Mouse (Mus musculus) hindbrain, embryonic 12.5 days (tissue): ENCODE measurements around the gene Ccnyl1. TPM values are rescaled to one million over a fixed set of nuclear protein-coding genes. Genes with fewer than 3 reads are reported as not detected.
A peak's percentile ranks its signal among the peaks of the same experiment; 100 is the strongest.

Experiments
- ATAC-seq: fragments of 200-750 bp; cut with Nextera tagmentation; 2 replicates; pipeline ENCODE4 v1.8.0; 2017; ENCODE audit warnings: moderate TSS enrichment; ENCODE audit not compliant: low FRiP score
- H3K27ac ChIP-seq: fragments of 300-500 bp; sonication (generic); 2 replicates; pipeline ENCODE4 v1.5.1; 2016; ENCODE audit warnings: mild to moderate bottlenecking
- H3K27me3 ChIP-seq: fragments of 300-500 bp; sonication (generic); 2 replicates; pipeline ENCODE4 v1.6.1; 2016; ENCODE audit warnings: mild to moderate bottlenecking
- H3K36me3 ChIP-seq: fragments of 300-500 bp; sonication (generic); 2 replicates; pipeline ENCODE4 v1.6.1; 2016; ENCODE audit warnings: mild to moderate bottlenecking
- H3K4me1 ChIP-seq: fragments of 300-500 bp; sonication (generic); 2 replicates; pipeline ENCODE4 v1.6.1; 2016
- H3K4me2 ChIP-seq: fragments of 300-500 bp; sonication (generic); replicated peaks from 2 replicates; pipeline ENCODE4 v1.6.1; 2016; ENCODE audit warnings: mild to moderate bottlenecking
- H3K4me3 ChIP-seq: fragments of 300-500 bp; sonication (generic); 2 replicates; pipeline ENCODE4 v1.5.1; 2016; ENCODE audit warnings: mild to moderate bottlenecking
- H3K9ac ChIP-seq: fragments of 300-500 bp; sonication (generic); 2 replicates; pipeline ENCODE4 v1.6.1; 2016; ENCODE audit warnings: mild to moderate bottlenecking, moderate library complexity
- H3K9me3 ChIP-seq: fragments of 300-500 bp; sonication (generic); replicated peaks from 2 replicates; pipeline ENCODE4 v1.6.1; 2016; ENCODE audit warnings: mild to moderate bottlenecking
- WGBS: fragments of 180-500 bp; shearing (Covaris S2); methylation state at CpG from one replicate; pipeline ENCODE4 v1.1.7; 2016; 5-methylcytosine and 5-hydroxymethylcytosine counted together
- polyA plus RNA-seq: library from polyadenylated mRNA; unstranded; fragments of >200 nt; fragmentation: Nextera tagmentation; extraction: Ambion mirVana; gene quantifications from 2 replicates; pipeline ENCODE4 v1.2.1, GENCODE M21; 2016

Ccnyl1 gene
- polyA plus RNA-seq, 1 experiment from 2014 or later, result 7.8 TPM

DNA sequence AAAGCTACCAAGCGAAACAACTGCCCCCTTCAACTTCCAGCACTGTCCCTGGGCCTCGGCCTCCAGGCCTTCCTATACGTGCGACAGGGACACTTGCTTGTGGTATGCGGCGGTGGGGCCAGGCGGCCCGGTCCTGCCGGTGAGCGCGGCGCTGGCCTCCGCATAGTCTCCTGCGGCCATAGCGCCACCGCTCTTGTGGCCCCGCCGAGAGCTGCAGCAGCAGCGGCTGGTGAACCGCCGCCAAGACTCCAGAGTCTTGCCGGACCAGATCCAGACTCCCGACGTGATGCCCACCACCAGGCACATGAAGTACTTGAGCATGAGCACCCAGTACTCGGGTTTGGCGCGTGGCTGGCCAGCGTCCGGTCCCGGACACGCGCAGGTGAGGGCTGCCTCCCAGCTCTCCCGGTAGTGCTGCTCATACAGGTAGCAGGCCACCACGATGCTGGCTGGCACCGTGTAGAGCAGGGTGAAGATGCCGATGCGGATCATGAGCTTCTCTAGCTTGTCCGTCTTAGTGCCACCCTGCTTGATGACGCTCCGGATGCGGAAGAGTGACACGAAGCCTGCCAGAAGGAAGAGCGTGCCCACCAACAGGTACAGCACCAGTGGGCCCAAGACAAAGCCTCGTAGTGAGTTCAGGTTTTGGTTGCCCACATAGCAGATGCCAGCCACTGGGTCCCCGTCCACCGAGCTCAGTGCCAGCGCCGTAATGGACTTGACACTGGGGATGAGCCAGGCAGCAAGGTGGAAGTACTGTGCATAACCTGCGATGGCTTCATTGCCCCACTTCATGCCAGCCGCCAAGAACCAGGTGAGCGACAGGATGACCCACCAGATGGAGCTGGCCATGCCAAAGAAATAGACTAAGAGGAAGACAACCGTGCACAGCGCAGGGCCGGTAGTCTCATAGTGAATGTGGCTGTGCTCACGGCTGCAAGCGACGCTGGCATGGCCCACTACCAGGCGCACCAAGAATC, 44.8 kb downstream of the Ccnyl1 start:
- WGBS, result 37% methylated on average over 58 of the region's 58 CpGs

DNA sequence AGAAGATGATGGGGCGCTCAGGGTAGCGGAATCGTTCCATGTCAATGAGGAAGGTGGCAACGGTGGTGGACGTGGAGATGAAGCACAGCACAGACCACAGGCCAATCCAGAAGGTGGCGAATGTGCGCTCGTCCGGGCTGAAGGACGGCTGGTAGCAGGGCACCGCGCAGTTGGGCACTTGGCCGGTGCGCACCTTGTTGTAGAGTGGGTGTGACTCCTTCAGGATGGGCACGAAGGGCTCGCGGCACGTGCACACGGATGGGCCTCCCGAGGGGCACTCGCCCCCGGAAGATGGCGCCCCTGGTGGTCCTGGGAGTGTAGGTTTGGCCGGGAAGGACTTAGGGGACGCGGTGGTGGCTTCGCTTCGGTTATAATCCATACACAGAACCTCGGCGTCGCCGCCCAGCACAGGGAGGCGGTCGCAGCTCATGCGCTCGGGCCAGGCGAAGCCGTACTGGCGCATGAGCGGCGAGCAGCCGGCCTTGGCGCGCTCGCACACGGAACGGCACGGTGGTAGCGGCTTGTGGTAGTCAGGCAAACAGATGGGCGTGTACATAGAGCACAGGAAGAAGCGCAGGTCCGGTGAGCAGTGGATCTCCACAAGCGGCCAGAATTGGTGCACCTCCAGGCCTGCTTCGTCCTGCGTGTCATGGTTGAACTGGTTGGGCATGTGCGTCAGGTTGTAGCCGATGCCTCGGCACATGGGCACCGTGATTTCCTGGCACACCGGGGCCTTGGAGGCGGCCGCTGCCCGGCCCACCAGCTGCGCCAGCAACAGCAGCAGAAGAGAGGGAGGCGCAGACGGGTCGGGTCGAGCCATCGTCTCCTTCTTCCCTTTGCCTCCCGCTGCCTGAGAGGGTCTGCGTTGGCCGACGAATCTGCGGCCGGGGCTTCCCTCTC, 45.8 kb downstream of the Ccnyl1 start:
- Histone ChIP-seq H3K27ac (no peak overlapping the region), H3K27me3 (peaks cover 71% of the 10 kb centered on the region), H3K36me3 (no peaks in the 10 kb centered on the region), H3K4me1 (peaks cover 38% of the 10 kb centered on the region), H3K9me3 (no peaks in the 10 kb centered on the region), H3K9ac (peak overlapping the region; percentile 70), H3K4me2 (peak overlapping the region; percentile 95), H3K4me3 (peak overlapping the region; percentile 65)
- peak; percentile 21 for ATAC-seq
- WGBS, result 13% methylated on average over 71 of the region's 75 CpGs

More for the DNA sequence above, 44.8 kb downstream of the Ccnyl1 start:
- peak overlapping the region; percentile 95 for H3K4me2 ChIP-seq
- no peaks in the 10 kb centered on the region for H3K36me3 ChIP-seq
- H3K9ac ChIP-seq, result peak overlapping the region; percentile 27; the same call in 1 of the 2 replicates
- H3K4me3 ChIP-seq, result peak overlapping the region; percentile 65
- peaks cover 38% of the 10 kb centered on the region for H3K4me1 ChIP-seq
- peaks cover 71% of the 10 kb centered on the region for H3K27me3 ChIP-seq
- no peak overlapping the region for H3K27ac ChIP-seq
- no peak for ATAC-seq
- no peaks in the 10 kb centered on the region for H3K9me3 ChIP-seq

DNA sequence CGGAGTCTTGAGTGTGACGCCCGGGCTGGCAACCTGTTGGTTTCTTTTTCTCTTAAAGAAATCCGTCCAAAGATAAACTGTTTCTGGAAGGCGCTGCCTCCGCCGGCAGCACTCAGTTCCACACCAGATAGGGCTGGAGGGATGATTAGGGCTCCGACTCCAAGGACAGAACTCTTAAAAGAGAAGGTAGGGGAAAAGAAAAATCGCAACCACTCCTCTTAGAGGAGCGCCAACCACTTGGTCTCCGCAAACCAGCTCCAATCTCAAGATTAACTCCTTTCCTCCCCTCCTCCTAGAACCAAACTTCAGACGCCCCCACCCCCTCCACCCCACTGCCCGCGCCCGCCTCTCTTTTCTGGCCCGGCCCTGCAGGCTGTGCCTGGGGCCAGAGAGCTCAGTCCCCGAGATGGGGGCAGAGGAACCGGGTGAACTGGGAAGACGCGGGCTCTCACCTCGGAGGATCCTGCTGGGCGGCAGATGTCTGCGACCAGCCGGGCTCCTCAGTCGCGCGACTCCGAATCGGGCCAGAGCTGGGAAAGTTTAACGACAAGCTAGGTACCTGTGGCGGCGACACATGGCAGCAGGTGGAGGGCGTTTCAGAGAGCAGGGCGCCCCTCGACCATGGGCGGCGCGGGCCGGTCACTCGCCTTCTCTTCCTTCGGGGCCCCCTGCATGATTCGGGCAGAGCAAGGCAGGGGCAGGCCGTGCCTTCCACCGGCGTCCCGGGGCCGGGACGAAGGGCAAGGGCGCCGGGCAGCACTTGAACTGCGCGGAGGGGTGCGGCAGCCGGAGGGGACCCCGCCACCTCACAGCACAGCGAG, 46.6 kb downstream of the Ccnyl1 start:
- no peaks in the 10 kb centered on the region for H3K9me3 ChIP-seq
- H3K4me2 ChIP-seq, result peak overlapping the region; percentile 95
- no peaks in the 10 kb centered on the region for H3K36me3 ChIP-seq
- ATAC-seq, result 0 out of 2 replicates have a peak, but pooled peaks have one; percentile 0
- WGBS, result under 1% methylated on average over 55 of the region's 56 CpGs
- H3K27ac ChIP-seq, result 0 out of 2 replicates have a peak overlapping the region, but pooled peaks have one; percentile 17
- peaks cover 38% of the 10 kb centered on the region for H3K4me1 ChIP-seq
- H3K27me3 ChIP-seq, result peaks cover 67% of the 10 kb centered on the region
- H3K9ac ChIP-seq, result peak overlapping the region; percentile 70
- H3K4me3 ChIP-seq, result peak overlapping the region; percentile 65

DNA sequence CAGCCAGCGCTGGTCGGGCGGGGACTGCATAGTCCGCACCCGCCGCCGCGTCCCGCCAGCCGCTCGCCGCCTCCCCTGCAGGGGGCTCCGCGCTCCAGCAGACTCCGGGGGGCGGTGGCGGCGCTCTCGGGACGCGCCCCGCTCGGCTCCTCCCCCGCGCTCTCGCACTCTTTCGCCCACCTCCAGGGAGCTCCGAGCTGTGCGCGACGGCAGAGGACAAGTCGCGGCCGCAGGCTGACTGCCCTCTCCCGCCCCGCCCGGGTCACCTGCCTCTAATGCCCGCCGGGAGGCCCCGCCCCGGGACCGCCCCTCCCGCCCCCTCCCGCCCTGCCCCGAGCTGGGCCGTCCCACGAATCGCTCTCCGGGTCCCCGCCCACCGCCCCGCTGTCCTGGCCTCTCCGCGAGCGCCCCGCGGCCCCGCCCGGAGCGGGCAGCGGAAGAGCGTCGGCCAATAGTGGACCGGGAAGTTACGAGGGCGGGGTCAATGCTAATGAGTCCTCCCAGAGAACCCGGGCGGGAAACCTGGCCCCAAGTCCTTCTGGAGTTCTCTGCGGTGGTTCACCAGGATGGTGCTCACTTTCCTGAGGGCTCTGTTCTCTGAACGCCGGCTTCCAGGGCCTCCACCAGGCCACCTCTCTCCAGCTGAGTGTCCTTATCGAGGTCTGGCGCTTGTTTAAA, 47.4 kb downstream of the Ccnyl1 start, which contains the start of gene Fzd5:
TSS of gene Fzd5 (minus strand) at position 250 of the 678 bp plus-strand sequence.
- peaks cover 60% of the 10 kb centered on the region for H3K27me3 ChIP-seq
- H3K4me3 ChIP-seq, result peak within 1 kb of the TSS; percentile 65
- no peaks in the 10 kb centered on the region for H3K36me3 ChIP-seq
- no peaks in the 10 kb centered on the region for H3K9me3 ChIP-seq
- H3K27ac ChIP-seq, result 0 out of 2 replicates have a peak within 1 kb of the TSS, but pooled peaks have one; percentile 17
- ATAC-seq, result peak; percentile 93
- peak within 1 kb of the TSS; percentile 95 for H3K4me2 ChIP-seq
- WGBS, result under 1% methylated on average over 52 of the region's 73 CpGs
- H3K9ac ChIP-seq, result peak within 1 kb of the TSS; percentile 70
- H3K4me1 ChIP-seq, result peaks cover 38% of the 10 kb centered on the region

DNA sequence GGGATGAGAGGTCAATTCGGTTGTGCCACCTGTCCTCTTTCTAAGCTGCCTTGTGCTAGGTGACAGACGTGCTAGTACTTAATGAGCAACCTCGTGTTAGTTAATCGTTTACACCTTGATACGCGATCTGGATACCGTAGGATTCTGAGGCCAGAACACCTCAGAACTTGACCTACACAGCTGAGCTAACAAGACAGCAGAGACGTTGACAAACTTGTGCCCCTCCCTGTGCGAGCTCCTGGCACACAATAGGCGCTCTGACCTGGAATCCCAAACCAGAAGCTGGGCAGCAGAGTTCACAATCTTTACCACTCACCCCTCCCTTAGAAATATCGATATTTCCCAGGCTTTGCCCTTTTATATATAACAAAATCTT, 47.9 kb downstream of the Ccnyl1 start:
- under 1% methylated on average over 11 of the region's 11 CpGs for WGBS
- peak; percentile 14; the same call in 1 of the 2 replicates for ATAC-seq
- H3K4me1 ChIP-seq, result peaks cover 38% of the 10 kb centered on the region

DNA sequence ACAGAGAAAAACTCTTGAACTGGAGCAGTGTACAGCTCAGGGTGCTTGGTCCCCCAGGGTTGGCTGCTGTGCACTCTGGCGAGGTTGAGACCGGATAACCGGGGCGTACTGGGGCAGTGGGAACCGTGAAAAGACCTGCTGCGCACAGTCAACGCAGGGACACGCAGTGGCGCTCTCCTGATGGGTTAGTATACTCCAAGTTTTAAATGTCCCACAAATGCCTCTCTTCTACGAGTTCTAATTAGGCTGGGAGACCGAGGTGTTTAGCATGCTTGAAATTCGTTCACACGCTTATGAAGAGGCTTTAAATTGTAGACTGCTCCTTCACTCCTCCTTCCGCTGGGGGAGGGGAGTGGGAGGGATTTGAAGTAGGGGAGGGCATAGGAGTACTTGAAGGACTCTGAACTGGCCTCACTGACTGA, 48.4 kb downstream of the Ccnyl1 start:
- peaks cover 49% of the 10 kb centered on the region for H3K27me3 ChIP-seq
- 0 out of 2 replicates have a peak overlapping the region, but pooled peaks have one; percentile 15 for H3K9ac ChIP-seq
- H3K4me3 ChIP-seq, result peak overlapping the region; percentile 65
- ATAC-seq, result no peak
- WGBS, result under 1% methylated on average over 14 of the region's 14 CpGs
- no peak overlapping the region for H3K27ac ChIP-seq
- H3K4me2 ChIP-seq, result peak overlapping the region; percentile 95
- H3K36me3 ChIP-seq, result no peaks in the 10 kb centered on the region
- no peaks in the 10 kb centered on the region for H3K9me3 ChIP-seq
- H3K4me1 ChIP-seq, result peaks cover 38% of the 10 kb centered on the region

More for the DNA sequence above, 47.9 kb downstream of the Ccnyl1 start:
- Histone ChIP-seq H3K36me3 (no peaks in the 10 kb centered on the region), H3K27ac (no peak overlapping the region), H3K4me3 (peak overlapping the region; percentile 65), H3K4me2 (peak overlapping the region; percentile 95), H3K9ac (0 out of 2 replicates have a peak overlapping the region, but pooled peaks have one; percentile 15), H3K27me3 (peaks cover 54% of the 10 kb centered on the region), H3K9me3 (no peaks in the 10 kb centered on the region)

DNA sequence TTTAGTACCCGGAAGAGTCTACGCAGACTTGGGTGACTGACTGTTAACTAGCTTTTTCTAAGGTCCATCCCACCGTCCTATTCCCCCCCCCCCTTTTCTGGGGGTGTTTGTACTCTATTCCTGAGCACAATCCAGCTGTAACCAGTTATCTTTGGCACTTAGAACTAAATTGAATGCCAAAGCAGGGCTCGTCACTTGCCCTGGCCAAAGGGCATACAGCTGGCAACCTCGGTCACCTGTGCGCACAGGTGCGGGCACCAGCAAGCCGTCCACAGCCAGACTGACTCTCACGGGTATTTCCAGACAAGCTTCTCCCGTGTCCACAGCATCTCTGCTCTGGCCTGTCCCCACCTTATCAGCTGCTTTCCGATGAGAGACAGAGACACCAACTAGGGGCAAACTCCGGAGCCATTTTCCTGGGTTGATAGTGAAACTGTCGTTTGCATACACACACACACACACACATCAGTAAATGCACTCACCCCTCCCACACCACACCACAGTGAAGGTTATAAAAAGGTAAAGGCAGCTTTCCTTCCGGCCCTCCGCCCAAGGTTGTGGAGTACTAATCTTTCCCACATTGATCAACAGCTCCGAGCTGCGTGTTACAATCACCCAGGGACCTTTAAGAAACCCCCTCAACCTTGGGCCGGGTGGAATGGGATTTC, 52.6 kb downstream of the Ccnyl1 start:
- WGBS, result 90% methylated on average over 18 of the region's 18 CpGs

DNA sequence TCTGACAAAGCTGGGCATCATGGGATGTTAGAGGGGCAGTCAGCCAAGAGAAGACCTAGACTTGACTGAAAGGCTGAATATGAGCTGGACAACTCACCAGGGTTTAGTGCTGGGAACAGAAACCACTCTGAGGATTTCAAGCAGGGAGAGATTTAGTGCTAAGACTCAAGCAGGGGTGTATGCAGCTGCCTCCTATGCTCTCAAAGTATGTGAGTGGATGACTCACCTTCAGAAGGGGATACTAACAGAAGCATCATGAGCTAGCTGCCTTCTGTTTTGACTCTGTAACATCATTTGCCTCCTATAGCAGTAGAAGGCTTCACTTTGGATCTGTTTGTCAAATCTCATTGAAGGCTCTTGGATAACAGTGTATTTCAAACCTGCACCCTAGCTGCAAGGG, 54.4 kb downstream of the Ccnyl1 start:
- H3K27ac ChIP-seq, result no peak overlapping the region
- H3K4me3 ChIP-seq, result no peak overlapping the region
- no peaks in the 10 kb centered on the region for H3K27me3 ChIP-seq
- no peak for ATAC-seq
- no peak overlapping the region for H3K9ac ChIP-seq
- no peaks in the 10 kb centered on the region for H3K9me3 ChIP-seq
- H3K4me2 ChIP-seq, result no peak overlapping the region
- no peaks in the 10 kb centered on the region for H3K4me1 ChIP-seq
- no peaks in the 10 kb centered on the region for H3K36me3 ChIP-seq

More for the DNA sequence above, 52.6 kb downstream of the Ccnyl1 start:
- no peaks in the 10 kb centered on the region for H3K9me3 ChIP-seq
- no peak overlapping the region for H3K4me3 ChIP-seq
- no peak overlapping the region for H3K27ac ChIP-seq
- no peak for ATAC-seq
- peaks cover 10% of the 10 kb centered on the region for H3K27me3 ChIP-seq
- H3K4me1 ChIP-seq, result peaks cover 8% of the 10 kb centered on the region
- H3K36me3 ChIP-seq, result no peaks in the 10 kb centered on the region
- no peak overlapping the region for H3K9ac ChIP-seq
- no peak overlapping the region for H3K4me2 ChIP-seq

DNA sequence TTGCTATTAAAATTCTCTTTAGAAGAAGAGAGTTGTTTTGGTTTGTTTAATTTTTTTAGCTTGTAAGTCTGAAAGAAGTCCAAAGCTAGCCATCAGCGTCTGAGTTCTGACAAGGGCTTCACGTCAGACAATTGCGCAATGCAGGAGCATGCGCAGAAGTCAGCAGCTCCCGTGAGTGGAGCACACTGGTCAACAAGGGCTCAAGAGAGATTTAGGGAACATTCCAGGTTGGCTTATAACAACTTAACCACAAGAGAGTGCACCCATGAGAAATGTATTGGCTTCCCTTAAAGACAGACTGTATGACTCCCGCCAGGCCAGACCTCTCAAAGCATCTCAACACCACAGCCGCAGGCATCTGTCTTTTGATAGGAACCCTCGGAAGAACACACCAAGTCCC, 62.9 kb downstream of the Ccnyl1 start:
- H3K4me3 ChIP-seq, result no peak overlapping the region
- H3K9me3 ChIP-seq, result no peaks in the 10 kb centered on the region
- H3K9ac ChIP-seq, result no peak overlapping the region
- no peak for ATAC-seq
- no peaks in the 10 kb centered on the region for H3K27me3 ChIP-seq
- H3K36me3 ChIP-seq, result no peaks in the 10 kb centered on the region
- H3K4me2 ChIP-seq, result no peak overlapping the region
- H3K4me1 ChIP-seq, result no peaks in the 10 kb centered on the region
- no peak overlapping the region for H3K27ac ChIP-seq
- whole genome bisulfite sequencing, result 90% methylated on average over 8 of the region's 8 CpGs

DNA sequence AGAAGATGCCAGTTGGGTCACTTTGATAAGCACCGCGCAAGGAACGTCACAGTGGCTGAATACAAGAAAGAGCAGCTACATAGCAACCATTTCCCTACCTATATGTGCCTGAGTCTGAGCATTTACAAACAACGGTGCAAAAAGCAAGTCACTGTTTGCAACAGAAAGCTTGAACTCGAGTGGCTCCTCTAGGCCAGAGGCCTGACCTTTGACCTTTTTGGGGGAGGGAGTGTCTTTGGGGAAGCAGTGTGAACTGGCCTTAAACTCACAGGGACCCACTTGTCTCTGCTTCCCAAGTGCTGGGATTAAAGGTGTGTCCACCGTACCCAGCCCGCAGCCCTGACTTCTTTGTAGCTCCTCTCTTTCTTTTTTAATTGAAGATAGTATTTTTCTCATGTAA, 63.4 kb downstream of the Ccnyl1 start:
- Histone ChIP-seq H3K27ac (no peak overlapping the region), H3K4me1 (no peaks in the 10 kb centered on the region), H3K9ac (no peak overlapping the region), H3K4me2 (no peak overlapping the region), H3K4me3 (no peak overlapping the region), H3K9me3 (no peaks in the 10 kb centered on the region), H3K27me3 (no peaks in the 10 kb centered on the region), H3K36me3 (no peaks in the 10 kb centered on the region)
- WGBS, result 76% methylated on average over 7 of the region's 7 CpGs
- no peak for ATAC-seq
